Mouse (Mus musculus): ENCODE measurements around the gene Gm8677.
"Not testable (repeated sequence)": the region's sequence is repeated elsewhere in the genome, so short reads cannot be mapped to it uniquely, and the experiment has no call there.

Gene Gm8677

GRCm38 (mm10) chr7:22534787-22535186 lies at the start of gene Gm8677:
Gene Gm8677, minus strand, starts transcription at chr7:22534887.
- DNase-seq (ENCODE audit: extremely low read depth, low read depth): not testable (repeated sequence)

- DNase-seq (ENCODE audit: extremely low read depth, low read depth): not testable (repeated sequence)
These were observed 30.6 kb upstream of the Gm8677 start, which contains the start of gene Gm4201 for GRCm38 (mm10) chr7:22565243-22565642. Gene Gm4201, minus strand, starts transcription at chr7:22565343.

- DNase-seq (ENCODE audit: extremely low read depth, low read depth): not testable (repeated sequence)
These were observed 12.0 kb downstream of the Gm8677 start, which contains the start of gene Vmn1r152 for GRCm38 (mm10) chr7:22522667-22523066. Gene Vmn1r152, plus strand, starts transcription at chr7:22522967.

- DNase-seq (ENCODE audit: extremely low read depth, low read depth): not testable (repeated sequence)
These were observed 35.1 kb downstream of the Gm8677 start, which contains the start of gene Vmn1r151 for GRCm38 (mm10) chr7:22499578-22499977. Gene Vmn1r151, minus strand, starts transcription at chr7:22499678.
